1 mouse cellular context compared by ENCODE assay signal in the genomic region with DNA sequence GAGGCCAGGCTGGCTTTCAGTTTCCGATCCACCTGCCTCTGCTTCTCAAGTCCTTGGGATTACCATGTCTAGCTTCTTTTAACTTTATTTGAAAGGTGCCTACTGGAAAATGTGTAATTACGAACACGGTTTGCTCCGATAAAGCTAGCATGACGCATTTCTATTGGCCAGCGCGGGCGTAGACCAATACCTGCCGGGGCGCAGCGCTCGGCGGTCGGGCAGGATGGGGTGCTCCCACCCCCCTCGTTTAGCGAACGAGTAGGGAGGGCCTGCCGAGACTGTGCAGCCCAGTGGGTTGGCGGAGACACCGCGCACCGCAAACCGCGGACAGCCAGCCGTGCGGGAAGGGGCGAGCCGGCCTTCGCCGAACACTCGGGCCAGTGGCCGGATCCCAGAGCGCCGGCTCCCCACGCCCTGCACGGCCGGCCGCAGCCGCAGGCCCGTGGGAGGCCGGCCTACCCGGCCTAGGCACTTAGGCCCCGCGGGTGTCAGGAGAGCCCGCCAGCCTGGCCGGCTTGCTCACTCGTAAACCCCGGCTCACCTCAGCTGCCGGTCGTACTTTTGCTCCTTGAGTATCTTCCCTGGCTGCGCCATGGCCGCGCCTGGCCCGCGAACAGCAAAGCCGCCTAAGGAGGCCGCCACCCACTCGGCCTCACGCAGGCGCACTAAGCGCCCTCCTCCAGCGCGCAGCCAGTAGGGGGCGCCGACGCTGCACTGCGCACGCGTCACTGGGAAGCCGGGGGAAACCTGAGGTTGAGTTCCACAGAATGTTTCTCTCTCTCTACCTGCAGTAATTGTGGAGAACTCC.
TF ChIP-seq lines count a peak whose summit lies in the region.

A gene (minus strand): TSS at position 667 of the 808 bp plus-strand sequence.
A gene (plus strand): TSS at position 719 of the 808 bp plus-strand sequence.

TF ChIP-seq in MEL, 35 proteins besides CTCF, POLR2A, EP300 and RAD21 (continued from another document):
- TF ChIP-seq NELFE (IDR thresholded peaks at IDR 0.05; ENCODE audit: low read depth, low read length): peak; percentile 92
- peak; percentile 25; the same call in 1 of the 2 replicates for TF ChIP-seq TBP (IDR thresholded peaks at IDR 0.05; ENCODE audit: low read depth, low read length)
- TF ChIP-seq GABPA (IDR thresholded peaks at IDR 0.05; ENCODE audit: low read depth, low read length): no peak
- TF ChIP-seq POLR2AphosphoS2 (IDR thresholded peaks at IDR 0.05; ENCODE audit: low read length): peak; percentile 80; the same call in 1 of the 2 replicates
- no peak for TF ChIP-seq ZKSCAN1 (IDR thresholded peaks at IDR 0.05; ENCODE audit: low read depth, low read length)
- no peak for TF ChIP-seq ELF1 (IDR thresholded peaks at IDR 0.05; ENCODE audit: low read depth, low read length)
- 0 out of 2 replicates have a peak, but pooled peaks have one; percentile 4 for TF ChIP-seq SMC3 (IDR thresholded peaks at IDR 0.05; ENCODE audit: low read depth, low read length)
- no peak; the same call in 1 of the 2 replicates for TF ChIP-seq MAX (IDR thresholded peaks at IDR 0.05; ENCODE audit: low read length)
- 0 out of 2 replicates have a peak, but pooled peaks have one; percentile 68 for TF ChIP-seq MAZ (IDR thresholded peaks at IDR 0.05; ENCODE audit: low read depth, low read length)
- TF ChIP-seq JUND (IDR thresholded peaks at IDR 0.05; ENCODE audit: low read depth, low read length): no peak
- no peak for TF ChIP-seq BHLHE40 (IDR thresholded peaks at IDR 0.05; ENCODE audit: borderline replicate concordance, low read depth, low read length)
- TF ChIP-seq NRF1 (IDR thresholded peaks at IDR 0.05; ENCODE audit: insufficient read depth, low read depth, low read length, poor library complexity, severe bottlenecking): peak; percentile 97
- no peak for TF ChIP-seq UBTF (IDR thresholded peaks at IDR 0.05; ENCODE audit: borderline replicate concordance, insufficient read depth, low read depth, low read length)
- no peak; the same call in 1 of the 2 replicates for TF ChIP-seq MYC (IDR thresholded peaks at IDR 0.05; ENCODE audit: low read depth, low read length)
- TF ChIP-seq SIN3A (IDR thresholded peaks at IDR 0.05; ENCODE audit: low read length): peak; percentile 8; the same call in 1 of the 2 replicates
- no peak for TF ChIP-seq RCOR1 (IDR thresholded peaks at IDR 0.05; ENCODE audit: low read depth, low read length)
- TF ChIP-seq MXI1 (IDR thresholded peaks at IDR 0.05; ENCODE audit: low read depth, low read length): peak; percentile 84
- no peak for TF ChIP-seq ETS1 (IDR thresholded peaks at IDR 0.05; ENCODE audit: low read depth, low read length)
- TF ChIP-seq CHD1 (IDR thresholded peaks at IDR 0.05; ENCODE audit: low read depth, low read length): 0 out of 2 replicates have a peak, but pooled peaks have one; percentile 37
- no peak for TF ChIP-seq MEF2A (IDR thresholded peaks at IDR 0.05; ENCODE audit: extremely low read depth, insufficient replicate concordance, low read depth, low read length, poor library complexity, severe bottlenecking)
- peak; percentile 54; the same call in 1 of the 2 replicates for TF ChIP-seq HCFC1 (IDR thresholded peaks at IDR 0.05; ENCODE audit: low read depth, low read length)
- TF ChIP-seq E2F4 (IDR thresholded peaks at IDR 0.05; ENCODE audit: borderline replicate concordance, low read depth, low read length): peak; percentile 41; the same call in 1 of the 2 replicates
